Mouse (Mus musculus): Measurements from ENCODE around the gene Atp2a3. TPM values are rescaled to one million over a fixed set of nuclear protein-coding genes. Genes with fewer than 3 reads are reported as not detected.

Atp2a3 gene
- polyA plus RNA-seq, 1 experiment: 0.54 TPM

- Histone ChIP-seq H3K27me3 (ENCODE audit: control insufficient read depth, insufficient read depth, insufficient read length) (no peaks in the 10 kb centered on the region), H3K36me3 (ENCODE audit: control insufficient read depth, insufficient read depth) (peaks cover 2% of the 10 kb centered on the region), H3K79me2 (ENCODE audit: control insufficient read depth, insufficient read depth) (peaks cover 16% of the 10 kb centered on the region), H3K4me3 (ENCODE audit: insufficient read depth, poor library complexity, severe bottlenecking) (no peak overlapping the region), H3ac (ENCODE audit: control insufficient read depth, insufficient read length, low read depth) (peak overlapping the region; percentile 28), H3K79me3 (ENCODE audit: low read depth) (no peaks in the 10 kb centered on the region)
- TF ChIP-seq FOSL1 (IDR thresholded peaks at IDR 0.05; ENCODE audit: insufficient read depth, low read length, poor library complexity, severe bottlenecking) (no peak), MYOG (IDR thresholded peaks at IDR 0.05; ENCODE audit: control insufficient read depth, extremely low read depth, insufficient read length) (no peak), CTCF (IDR thresholded peaks at IDR 0.05; ENCODE audit: control insufficient read depth, insufficient read depth, insufficient read length) (no peak), CEBPB (IDR thresholded peaks at IDR 0.05; ENCODE audit: low read depth) (no peak), USF1 (IDR thresholded peaks at IDR 0.05; ENCODE audit: low read depth) (no peak), MAX (IDR thresholded peaks at IDR 0.05) (no peak), MYOD1 (IDR thresholded peaks at IDR 0.05; ENCODE audit: control insufficient read depth, insufficient read length, low read depth) (no peak)
These were observed 62.1 kb downstream of the Atp2a3 start for GRCm38 (mm10) chr11:73023099-73023498.

DNA sequence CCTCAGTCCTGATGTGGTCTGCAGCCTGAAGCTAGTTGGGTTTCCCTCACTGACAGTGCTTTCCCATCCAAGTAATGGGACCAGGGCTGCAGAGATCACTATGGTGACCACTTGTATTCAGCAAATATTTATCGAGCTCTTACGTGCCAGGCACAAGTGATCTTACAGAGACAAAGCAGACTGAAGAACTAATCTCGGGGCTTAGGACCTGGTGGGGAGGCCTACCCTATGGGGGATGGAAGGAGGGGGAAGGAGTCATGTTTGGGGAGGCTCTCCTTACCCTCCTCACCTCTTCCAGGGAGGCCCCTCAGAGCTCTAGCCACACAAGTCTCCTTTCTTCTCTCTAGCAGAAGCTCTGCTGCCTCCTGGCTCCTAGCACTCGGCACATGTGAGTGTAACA lies 62.9 kb downstream of the Atp2a3 start:
- H3ac ChIP-seq (ENCODE audit: control insufficient read depth, insufficient read length, low read depth): no peak overlapping the region
- H3K79me2 ChIP-seq (ENCODE audit: control insufficient read depth, insufficient read depth): peaks cover 16% of the 10 kb centered on the region
- no peaks in the 10 kb centered on the region for H3K79me3 ChIP-seq (ENCODE audit: low read depth)
- H3K4me3 ChIP-seq (ENCODE audit: insufficient read depth, poor library complexity, severe bottlenecking): no peak overlapping the region
- TF ChIP-seq USF1 (IDR thresholded peaks at IDR 0.05; ENCODE audit: low read depth) (no peak), FOSL1 (IDR thresholded peaks at IDR 0.05; ENCODE audit: insufficient read depth, low read length, poor library complexity, severe bottlenecking) (no peak), MYOG (IDR thresholded peaks at IDR 0.05; ENCODE audit: control insufficient read depth, extremely low read depth, insufficient read length) (no peak), MAX (IDR thresholded peaks at IDR 0.05) (no peak), CEBPB (IDR thresholded peaks at IDR 0.05; ENCODE audit: low read depth) (no peak), MYOD1 (IDR thresholded peaks at IDR 0.05; ENCODE audit: control insufficient read depth, insufficient read length, low read depth) (no peak), CTCF (IDR thresholded peaks at IDR 0.05; ENCODE audit: control insufficient read depth, insufficient read depth, insufficient read length) (no peak)
- peaks cover 5% of the 10 kb centered on the region for H3K36me3 ChIP-seq (ENCODE audit: control insufficient read depth, insufficient read depth)
- no peaks in the 10 kb centered on the region for H3K27me3 ChIP-seq (ENCODE audit: control insufficient read depth, insufficient read depth, insufficient read length)

DNA sequence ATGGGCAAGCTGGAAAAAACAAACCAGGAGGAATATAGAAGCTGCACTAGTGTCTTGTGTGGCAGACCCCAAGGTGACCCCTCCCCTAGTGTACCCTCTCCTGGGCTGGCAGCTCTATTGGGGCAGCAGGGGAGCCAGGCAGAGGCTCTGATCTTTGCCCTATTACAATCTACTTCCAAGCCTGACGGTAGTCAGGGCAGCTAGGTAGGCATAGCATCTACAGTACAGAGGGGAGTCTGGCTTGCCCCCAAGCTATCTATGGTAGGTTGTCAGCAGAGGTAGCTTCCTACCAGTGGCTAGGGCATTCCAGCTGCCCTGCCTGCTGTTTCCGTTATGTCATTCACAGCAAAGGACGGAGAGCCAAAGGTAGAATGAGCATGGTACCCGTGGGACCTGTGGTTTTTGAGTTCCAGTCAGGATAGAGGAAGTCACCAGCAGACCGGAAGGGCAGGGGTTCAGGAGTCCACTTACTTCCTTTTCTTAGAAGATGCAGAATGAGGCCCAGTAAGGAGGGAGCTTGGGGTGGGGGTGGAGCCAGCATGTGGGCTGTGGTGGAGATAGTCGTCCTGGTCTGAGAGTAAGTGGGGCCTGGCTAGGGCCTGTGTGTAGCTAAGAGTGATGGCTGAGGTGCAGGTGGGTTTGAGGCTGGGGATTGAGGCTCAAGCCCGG lies 63.4 kb downstream of the Atp2a3 start:
- no peak overlapping the region for H3ac ChIP-seq (ENCODE audit: control insufficient read depth, insufficient read length, low read depth)
- no peak for TF ChIP-seq USF1 (IDR thresholded peaks at IDR 0.05; ENCODE audit: low read depth)
- no peak for TF ChIP-seq MYOG (IDR thresholded peaks at IDR 0.05; ENCODE audit: control insufficient read depth, extremely low read depth, insufficient read length)
- no peak for TF ChIP-seq MAX (IDR thresholded peaks at IDR 0.05)
- no peak for TF ChIP-seq MYOD1 (IDR thresholded peaks at IDR 0.05; ENCODE audit: control insufficient read depth, insufficient read length, low read depth)
- TF ChIP-seq FOSL1 (IDR thresholded peaks at IDR 0.05; ENCODE audit: insufficient read depth, low read length, poor library complexity, severe bottlenecking): no peak
- no peak for TF ChIP-seq CEBPB (IDR thresholded peaks at IDR 0.05; ENCODE audit: low read depth)
- no peak for TF ChIP-seq CTCF (IDR thresholded peaks at IDR 0.05; ENCODE audit: control insufficient read depth, insufficient read depth, insufficient read length)

DNA sequence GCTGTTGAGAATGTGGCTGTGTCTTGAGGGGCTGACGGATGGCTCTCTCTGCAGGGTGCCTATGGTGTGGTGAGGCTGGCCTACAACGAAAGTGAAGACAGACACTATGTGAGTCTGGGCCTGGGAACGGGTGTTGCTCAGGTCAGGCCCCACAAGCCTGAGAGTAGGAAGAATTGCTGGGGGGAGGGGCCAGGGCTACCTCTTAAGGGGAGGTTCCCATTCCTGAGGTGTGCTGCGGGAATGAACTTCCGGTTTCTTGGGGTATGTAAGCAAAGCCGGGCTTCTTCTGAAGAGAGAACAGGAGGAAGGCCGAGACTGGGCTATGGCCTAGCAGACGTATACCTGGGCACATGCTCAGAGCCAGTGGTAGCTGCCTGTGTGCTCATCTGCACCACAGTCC lies 66.0 kb downstream of the Atp2a3 start:
- Histone ChIP-seq H3K27me3 (ENCODE audit: control insufficient read depth, insufficient read depth, insufficient read length) (no peaks in the 10 kb centered on the region), H3K4me3 (ENCODE audit: insufficient read depth, poor library complexity, severe bottlenecking) (no peak overlapping the region), H3K79me2 (ENCODE audit: control insufficient read depth, insufficient read depth) (no peaks in the 10 kb centered on the region), H3K36me3 (ENCODE audit: control insufficient read depth, insufficient read depth) (peaks cover 20% of the 10 kb centered on the region), H3ac (ENCODE audit: control insufficient read depth, insufficient read length, low read depth) (no peak overlapping the region), H3K79me3 (ENCODE audit: low read depth) (no peaks in the 10 kb centered on the region)
- TF ChIP-seq MYOD1 (IDR thresholded peaks at IDR 0.05; ENCODE audit: control insufficient read depth, insufficient read length, low read depth) (no peak), MYOG (IDR thresholded peaks at IDR 0.05; ENCODE audit: control insufficient read depth, extremely low read depth, insufficient read length) (no peak), USF1 (IDR thresholded peaks at IDR 0.05; ENCODE audit: low read depth) (no peak), FOSL1 (IDR thresholded peaks at IDR 0.05; ENCODE audit: insufficient read depth, low read length, poor library complexity, severe bottlenecking) (no peak), MAX (IDR thresholded peaks at IDR 0.05) (no peak), CEBPB (IDR thresholded peaks at IDR 0.05; ENCODE audit: low read depth) (no peak), CTCF (IDR thresholded peaks at IDR 0.05; ENCODE audit: control insufficient read depth, insufficient read depth, insufficient read length) (no peak)

More for the DNA sequence above, 63.4 kb downstream of the Atp2a3 start:
- Histone ChIP-seq H3K36me3 (ENCODE audit: control insufficient read depth, insufficient read depth) (peaks cover 9% of the 10 kb centered on the region), H3K4me3 (ENCODE audit: insufficient read depth, poor library complexity, severe bottlenecking) (no peak overlapping the region), H3K27me3 (ENCODE audit: control insufficient read depth, insufficient read depth, insufficient read length) (no peaks in the 10 kb centered on the region), H3K79me3 (ENCODE audit: low read depth) (no peaks in the 10 kb centered on the region), H3K79me2 (ENCODE audit: control insufficient read depth, insufficient read depth) (peaks cover 14% of the 10 kb centered on the region)

GRCm38 (mm10) chr11:73030821-73031498 lies 70.0 kb downstream of the Atp2a3 start:
- no peak for TF ChIP-seq FOSL1 (IDR thresholded peaks at IDR 0.05; ENCODE audit: insufficient read depth, low read length, poor library complexity, severe bottlenecking)
- TF ChIP-seq USF1 (IDR thresholded peaks at IDR 0.05; ENCODE audit: low read depth): no peak
- Histone ChIP-seq H3K79me2 (ENCODE audit: control insufficient read depth, insufficient read depth) (no peaks in the 10 kb centered on the region), H3K79me3 (ENCODE audit: low read depth) (no peaks in the 10 kb centered on the region), H3ac (ENCODE audit: control insufficient read depth, insufficient read length, low read depth) (no peak overlapping the region), H3K4me3 (ENCODE audit: insufficient read depth, poor library complexity, severe bottlenecking) (no peak overlapping the region), H3K27me3 (ENCODE audit: control insufficient read depth, insufficient read depth, insufficient read length) (no peaks in the 10 kb centered on the region), H3K36me3 (ENCODE audit: control insufficient read depth, insufficient read depth) (peaks cover 25% of the 10 kb centered on the region)
